Mouse (Mus musculus): ENCODE data around the gene Ncapg2. TPM values are rescaled to one million over a fixed set of nuclear protein-coding genes. Genes with fewer than 3 reads are reported as not detected.

The Ncapg2 gene
- polyA plus RNA-seq, 1 experiment from 2014 or later = 63.9 TPM

GRCm38 (mm10) chr12:116468348-116468747 is 63.1 kb downstream of the Ncapg2 start:
- H3K27ac ChIP-seq = no peak overlapping the region
- H3K36me3 ChIP-seq (replicated peaks) = peaks cover 37% of the 10 kb centered on the region
- no peaks in the 10 kb centered on the region for H3K4me1 ChIP-seq
- no peaks in the 10 kb centered on the region for H3K27me3 ChIP-seq (ENCODE audit: poor library complexity, severe bottlenecking)
- H3K9me3 ChIP-seq = no peaks in the 10 kb centered on the region
- DNase-seq (ENCODE audit: extremely low spot score, low spot score) = no peak
- WGBS = 94% methylated on average over 1 of the region's 1 CpGs
- H3K4me3 ChIP-seq = no peak overlapping the region

- Histone ChIP-seq H3K36me3 (replicated peaks) (peaks cover 32% of the 10 kb centered on the region), H3K4me3 (no peak overlapping the region), H3K4me1 (no peaks in the 10 kb centered on the region), H3K27ac (no peak overlapping the region), H3K27me3 (ENCODE audit: poor library complexity, severe bottlenecking) (no peaks in the 10 kb centered on the region), H3K9me3 (no peaks in the 10 kb centered on the region)
- WGBS = 88% methylated on average over 3 of the region's 3 CpGs
- DNase-seq (ENCODE audit: extremely low spot score, low spot score) = no peak
Measured at GRCm38 (mm10) chr12:116469096-116469495, 63.9 kb downstream of the Ncapg2 start.

- H3K27ac ChIP-seq = no peak overlapping the region
- H3K4me1 ChIP-seq = no peaks in the 10 kb centered on the region
- no peak overlapping the region for H3K4me3 ChIP-seq
- DNase-seq (ENCODE audit: extremely low spot score, low spot score) = no peak
- WGBS = 83% methylated on average over 2 of the region's 2 CpGs
- H3K27me3 ChIP-seq (ENCODE audit: poor library complexity, severe bottlenecking) = no peaks in the 10 kb centered on the region
- no peaks in the 10 kb centered on the region for H3K9me3 ChIP-seq
- H3K36me3 ChIP-seq (replicated peaks) = peaks cover 3% of the 10 kb centered on the region; the same call in 1 of the 2 replicates
Measured at GRCm38 (mm10) chr12:116473264-116473663, 68.1 kb downstream of the Ncapg2 start.

GRCm38 (mm10) chr12:116473761-116474160 is 68.6 kb downstream of the Ncapg2 start:
- Histone ChIP-seq H3K27me3 (ENCODE audit: poor library complexity, severe bottlenecking) (no peaks in the 10 kb centered on the region), H3K36me3 (replicated peaks) (peaks cover 3% of the 10 kb centered on the region; the same call in 1 of the 2 replicates), H3K9me3 (no peaks in the 10 kb centered on the region), H3K4me1 (no peaks in the 10 kb centered on the region), H3K27ac (no peak overlapping the region), H3K4me3 (no peak overlapping the region)
- no peak for DNase-seq (ENCODE audit: extremely low spot score, low spot score)

- Histone ChIP-seq H3K27ac (no peak overlapping the region), H3K4me1 (no peaks in the 10 kb centered on the region; the same call in 1 of the 2 replicates), H3K27me3 (ENCODE audit: poor library complexity, severe bottlenecking) (no peaks in the 10 kb centered on the region), H3K36me3 (replicated peaks) (no peaks in the 10 kb centered on the region; the same call in 1 of the 2 replicates), H3K9me3 (no peaks in the 10 kb centered on the region), H3K4me3 (no peak overlapping the region)
- no peak for DNase-seq (ENCODE audit: extremely low spot score, low spot score)
- 86% methylated on average over 3 of the region's 3 CpGs for WGBS
Measured at GRCm38 (mm10) chr12:116474676-116475075, 69.5 kb downstream of the Ncapg2 start.

GRCm38 (mm10) chr12:116478771-116479170 is 73.6 kb downstream of the Ncapg2 start:
- Histone ChIP-seq H3K9me3 (no peaks in the 10 kb centered on the region), H3K4me3 (no peak overlapping the region), H3K27me3 (ENCODE audit: poor library complexity, severe bottlenecking) (no peaks in the 10 kb centered on the region), H3K4me1 (no peaks in the 10 kb centered on the region; the same call in 1 of the 2 replicates), H3K27ac (no peak overlapping the region), H3K36me3 (replicated peaks) (no peaks in the 10 kb centered on the region)
- DNase-seq (ENCODE audit: extremely low spot score, low spot score) = no peak
- 77% methylated on average over 1 of the region's 1 CpGs for WGBS

GRCm38 (mm10) chr12:116481921-116482320 is 76.7 kb downstream of the Ncapg2 start:
- WGBS = 92% methylated on average over 1 of the region's 1 CpGs
- Histone ChIP-seq H3K9me3 (no peaks in the 10 kb centered on the region), H3K4me1 (peaks cover 18% of the 10 kb centered on the region), H3K27me3 (ENCODE audit: poor library complexity, severe bottlenecking) (peaks cover 13% of the 10 kb centered on the region), H3K36me3 (replicated peaks) (no peaks in the 10 kb centered on the region), H3K4me3 (no peak overlapping the region), H3K27ac (no peak overlapping the region)
- DNase-seq (ENCODE audit: extremely low spot score, low spot score) = no peak

GRCm38 (mm10) chr12:116483581-116483980 is 78.4 kb downstream of the Ncapg2 start:
- H3K36me3 ChIP-seq (replicated peaks) = no peaks in the 10 kb centered on the region
- DNase-seq (ENCODE audit: extremely low spot score, low spot score) = no peak
- WGBS = 79% methylated on average over 2 of the region's 2 CpGs
- H3K4me1 ChIP-seq = peaks cover 18% of the 10 kb centered on the region
- peaks cover 27% of the 10 kb centered on the region for H3K27me3 ChIP-seq (ENCODE audit: poor library complexity, severe bottlenecking)
- H3K4me3 ChIP-seq = no peak overlapping the region
- no peaks in the 10 kb centered on the region for H3K9me3 ChIP-seq
- no peak overlapping the region for H3K27ac ChIP-seq

GRCm38 (mm10) chr12:116484991-116485390 is 79.8 kb downstream of the Ncapg2 start:
- peaks cover 27% of the 10 kb centered on the region for H3K27me3 ChIP-seq (ENCODE audit: poor library complexity, severe bottlenecking)
- peaks cover 18% of the 10 kb centered on the region for H3K4me1 ChIP-seq
- peak overlapping the region; percentile 63 for H3K4me3 ChIP-seq
- WGBS = 79% methylated on average over 8 of the region's 8 CpGs
- H3K9me3 ChIP-seq = no peaks in the 10 kb centered on the region
- no peak for DNase-seq (ENCODE audit: extremely low spot score, low spot score)
- no peak overlapping the region for H3K27ac ChIP-seq
- no peaks in the 10 kb centered on the region for H3K36me3 ChIP-seq (replicated peaks)

- peak; percentile 82 for DNase-seq (ENCODE audit: extremely low spot score, low spot score)
- no peaks in the 10 kb centered on the region for H3K36me3 ChIP-seq (replicated peaks)
- peaks cover 18% of the 10 kb centered on the region for H3K4me1 ChIP-seq
- H3K27ac ChIP-seq = 0 out of 2 replicates have a peak within 1 kb of the TSS, but pooled peaks have one; percentile 26
- H3K4me3 ChIP-seq = peak within 1 kb of the TSS; percentile 63
- peaks cover 27% of the 10 kb centered on the region for H3K27me3 ChIP-seq (ENCODE audit: poor library complexity, severe bottlenecking)
- under 1% methylated on average over 83 of the region's 86 CpGs for WGBS
- H3K9me3 ChIP-seq = no peaks in the 10 kb centered on the region
Measured at GRCm38 (mm10) chr12:116485591-116486403, 80.6 kb downstream of the Ncapg2 start, which contains the start of gene Ptprn2. TSS of gene Ptprn2 (plus strand) at chr12:116485720.

GRCm38 (mm10) chr12:116486404-116486730 is 81.2 kb downstream of the Ncapg2 start:
- 4% methylated on average over 10 of the region's 10 CpGs for WGBS
- H3K4me1 ChIP-seq = peaks cover 18% of the 10 kb centered on the region
- no peaks in the 10 kb centered on the region for H3K9me3 ChIP-seq
- H3K27ac ChIP-seq = no peak overlapping the region
- peaks cover 27% of the 10 kb centered on the region for H3K27me3 ChIP-seq (ENCODE audit: poor library complexity, severe bottlenecking)
- no peaks in the 10 kb centered on the region for H3K36me3 ChIP-seq (replicated peaks)
- no peak for DNase-seq (ENCODE audit: extremely low spot score, low spot score)
- peak overlapping the region; percentile 63 for H3K4me3 ChIP-seq

GRCm38 (mm10) chr12:116488836-116489235 is 83.6 kb downstream of the Ncapg2 start:
- peaks cover 18% of the 10 kb centered on the region for H3K4me1 ChIP-seq
- no peak for DNase-seq (ENCODE audit: extremely low spot score, low spot score)
- H3K9me3 ChIP-seq = no peaks in the 10 kb centered on the region
- 81% methylated on average over 8 of the region's 8 CpGs for WGBS
- peaks cover 27% of the 10 kb centered on the region for H3K27me3 ChIP-seq (ENCODE audit: poor library complexity, severe bottlenecking)
- H3K4me3 ChIP-seq = no peak overlapping the region
- H3K36me3 ChIP-seq (replicated peaks) = no peaks in the 10 kb centered on the region
- H3K27ac ChIP-seq = no peak overlapping the region

GRCm38 (mm10) chr12:116490575-116491356 is 85.6 kb downstream of the Ncapg2 start:
- Histone ChIP-seq H3K4me1 (peaks cover 11% of the 10 kb centered on the region), H3K27ac (no peak overlapping the region), H3K9me3 (no peaks in the 10 kb centered on the region), H3K27me3 (ENCODE audit: poor library complexity, severe bottlenecking) (peaks cover 26% of the 10 kb centered on the region), H3K36me3 (replicated peaks) (no peaks in the 10 kb centered on the region), H3K4me3 (no peak overlapping the region)
- 96% methylated on average over 5 of the region's 5 CpGs for WGBS
- DNase-seq (ENCODE audit: extremely low spot score, low spot score) = no peak
